ENCODE assay signal across 19 mouse cellular contexts in the genomic region with DNA sequence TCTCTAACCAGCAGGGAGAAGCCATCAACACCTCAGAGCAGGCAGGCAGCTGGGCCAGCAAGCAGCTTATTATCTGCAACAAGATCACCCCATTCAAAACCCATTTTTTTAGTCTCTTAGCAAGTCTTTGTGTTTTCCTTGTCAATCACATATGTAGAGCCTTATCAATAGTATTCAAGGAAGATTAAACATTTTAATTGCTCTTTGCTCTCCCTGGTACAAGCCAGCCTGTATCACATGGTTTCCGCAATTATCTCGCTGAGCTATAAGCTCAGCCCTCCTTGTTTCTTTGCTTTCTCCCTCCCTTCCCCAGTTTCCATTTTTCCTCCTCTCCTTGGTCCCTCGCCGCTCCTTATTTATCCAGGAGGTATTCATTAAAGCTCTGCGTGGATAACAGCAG.
DNase-seq lines count a peak whose midpoint lies in the region; ATAC-seq lines count a peak whose summit lies in the region.
"Had no signal": no experiment of that assay in that cellular context is flagged by ENCODE, and none has a peak within 500 bp of the region (broad histone marks: within the 10 kb centered on the region; RNA-seq: fewer than 3 reads in every experiment).

No protein-coding gene starts in this region.

- no peak overlapping the region for H3K27ac ChIP-seq in embryonic facial prominence, embryonic 14.5 days (replicated peaks; ENCODE audit: low read depth, low read length)
- no peak overlapping the region for H3K27ac ChIP-seq in embryonic facial prominence, embryonic 10.5 days (replicated peaks)
- H3K27ac ChIP-seq in midbrain, embryonic 12.5 days (replicated peaks) = peak overlapping the region; percentile 56
- no peak overlapping the region for H3K27ac ChIP-seq in midbrain, embryonic 10.5 days (replicated peaks)
- peak overlapping the region; percentile 78 for H3K27ac ChIP-seq in forebrain, embryonic 13.5 days
- H3K27ac ChIP-seq in neural tube, embryonic 14.5 days (ENCODE audit: low read depth, low read length) = peak overlapping the region; percentile 52; the same call in 1 of the 2 replicates
- H3K27ac ChIP-seq: kidney, postnatal 0 days had no signal

- no peaks in the 10 kb centered on the region for H3K9me3 ChIP-seq in embryonic facial prominence, embryonic 14.5 days (ENCODE audit: control insufficient read depth, low read length)
- no peaks in the 10 kb centered on the region for H3K9me3 ChIP-seq in embryonic facial prominence, embryonic 10.5 days
- H3K9me3 ChIP-seq in midbrain, embryonic 12.5 days = no peaks in the 10 kb centered on the region
- H3K9me3 ChIP-seq in midbrain, embryonic 10.5 days (replicated peaks) = no peaks in the 10 kb centered on the region
- no peaks in the 10 kb centered on the region for H3K9me3 ChIP-seq in forebrain, embryonic 13.5 days (replicated peaks)
- no peaks in the 10 kb centered on the region for H3K9me3 ChIP-seq in neural tube, embryonic 14.5 days (ENCODE audit: control insufficient read depth, low read length)

- no peaks in the 10 kb centered on the region for H3K27me3 ChIP-seq in embryonic facial prominence, embryonic 14.5 days (replicated peaks; ENCODE audit: control insufficient read depth, insufficient read depth, low read length)
- H3K27me3 ChIP-seq in embryonic facial prominence, embryonic 10.5 days (replicated peaks; ENCODE audit: low read depth, poor library complexity, severe bottlenecking) = no peaks in the 10 kb centered on the region
- H3K27me3 ChIP-seq in midbrain, embryonic 12.5 days = no peaks in the 10 kb centered on the region
- no peaks in the 10 kb centered on the region for H3K27me3 ChIP-seq in midbrain, embryonic 10.5 days (ENCODE audit: low read depth, poor library complexity, severe bottlenecking)
- no peaks in the 10 kb centered on the region for H3K27me3 ChIP-seq in forebrain, embryonic 13.5 days
- no peaks in the 10 kb centered on the region for H3K27me3 ChIP-seq in neural tube, embryonic 14.5 days (ENCODE audit: control insufficient read depth, insufficient read depth, low read length)

- DNase-seq in embryonic facial prominence, embryonic 14.5 days (ENCODE audit: low spot score) = no peak
- DNase-seq in embryonic facial prominence, embryonic 10.5 days (ENCODE audit: low spot score) = no peak
- no peak for DNase-seq in midbrain, embryonic 10.5 days (ENCODE audit: low spot score)
- no peak for DNase-seq in embryo, embryonic 11 days
- DNase-seq in heart, postnatal 4 days = no peak
- DNase-seq: adrenal gland, adult 2 months; cerebellum, adult 8-10 months; gastrocnemius, postnatal 25 days; kidney, adult 18-20 months; left cerebral cortex, postnatal 4 days; liver; liver, postnatal 0 days; lung, postnatal 10 days; right cerebral cortex, postnatal 14 days had no signal

- peak; percentile 69 for ATAC-seq in embryonic facial prominence, embryonic 14.5 days (ENCODE audit: low read depth)
- peak; percentile 38; the same call in 1 of the 2 replicates for ATAC-seq in midbrain, embryonic 12.5 days (ENCODE audit: low FRiP score, low read depth)
- ATAC-seq in forebrain, embryonic 13.5 days = peak; percentile 61
- ATAC-seq in neural tube, embryonic 14.5 days (ENCODE audit: low read depth) = no peak; the same call in 1 of the 2 replicates
- ATAC-seq: liver, postnatal 0 days had no signal

- H3K4me2 ChIP-seq in embryonic facial prominence, embryonic 14.5 days (ENCODE audit: low read depth, low read length) = no peak overlapping the region
- no peak overlapping the region for H3K4me2 ChIP-seq in midbrain, embryonic 12.5 days (replicated peaks)
- H3K4me2 ChIP-seq in forebrain, embryonic 13.5 days = no peak overlapping the region
- H3K4me2 ChIP-seq in neural tube, embryonic 14.5 days (ENCODE audit: low read depth, low read length) = no peak overlapping the region

- no peaks in the 10 kb centered on the region for H3K36me3 ChIP-seq in embryonic facial prominence, embryonic 14.5 days (ENCODE audit: control insufficient read depth, insufficient read depth, low read length)
- H3K36me3 ChIP-seq in embryonic facial prominence, embryonic 10.5 days (replicated peaks) = no peaks in the 10 kb centered on the region
- H3K36me3 ChIP-seq in midbrain, embryonic 12.5 days = no peaks in the 10 kb centered on the region
- H3K36me3 ChIP-seq in midbrain, embryonic 10.5 days = no peaks in the 10 kb centered on the region
- no peaks in the 10 kb centered on the region for H3K36me3 ChIP-seq in forebrain, embryonic 13.5 days (ENCODE audit: poor library complexity, severe bottlenecking)
- no peaks in the 10 kb centered on the region for H3K36me3 ChIP-seq in neural tube, embryonic 14.5 days (ENCODE audit: control insufficient read depth, insufficient read depth, low read length)

- H3K4me3 ChIP-seq in embryonic facial prominence, embryonic 14.5 days (ENCODE audit: low read depth, low read length) = no peak overlapping the region
- H3K4me3 ChIP-seq in embryonic facial prominence, embryonic 10.5 days = no peak overlapping the region
- H3K4me3 ChIP-seq in midbrain, embryonic 12.5 days = no peak overlapping the region
- H3K4me3 ChIP-seq in midbrain, embryonic 10.5 days = no peak overlapping the region
- no peak overlapping the region for H3K4me3 ChIP-seq in forebrain, embryonic 13.5 days
- H3K4me3 ChIP-seq in neural tube, embryonic 14.5 days (ENCODE audit: low read depth, low read length) = no peak overlapping the region
- H3K4me3 ChIP-seq: erythroblast, embryonic 14.5 days had no signal

- H3K4me1 ChIP-seq in embryonic facial prominence, embryonic 14.5 days (ENCODE audit: control insufficient read depth, insufficient read depth, low read length) = peaks cover 3% of the 10 kb centered on the region; the same call in 1 of the 2 replicates
- H3K4me1 ChIP-seq in embryonic facial prominence, embryonic 10.5 days = peaks cover 18% of the 10 kb centered on the region
- H3K4me1 ChIP-seq in midbrain, embryonic 12.5 days = peaks cover 26% of the 10 kb centered on the region
- peaks cover 18% of the 10 kb centered on the region for H3K4me1 ChIP-seq in midbrain, embryonic 10.5 days
- H3K4me1 ChIP-seq in forebrain, embryonic 13.5 days = peaks cover 27% of the 10 kb centered on the region
- H3K4me1 ChIP-seq in neural tube, embryonic 14.5 days (ENCODE audit: control insufficient read depth, insufficient read depth, low read length) = peaks cover 6% of the 10 kb centered on the region; the same call in 1 of the 2 replicates

- WGBS in embryonic facial prominence, embryonic 14.5 days = 42% methylated on average over 5 of the region's 5 CpGs
- 51% methylated on average over 5 of the region's 5 CpGs for WGBS in embryonic facial prominence, embryonic 10.5 days
- 56% methylated on average over 5 of the region's 5 CpGs for WGBS in midbrain, embryonic 12.5 days
- 68% methylated on average over 5 of the region's 5 CpGs for WGBS in midbrain, embryonic 10.5 days
- WGBS in forebrain, embryonic 13.5 days = 33% methylated on average over 5 of the region's 5 CpGs
- 55% methylated on average over 5 of the region's 5 CpGs for WGBS in neural tube, embryonic 14.5 days

- no peak overlapping the region for H3K9ac ChIP-seq in embryonic facial prominence, embryonic 14.5 days (ENCODE audit: low read depth, low read length)
- H3K9ac ChIP-seq in midbrain, embryonic 12.5 days (replicated peaks) = no peak overlapping the region
- H3K9ac ChIP-seq in forebrain, embryonic 13.5 days = no peak overlapping the region
- H3K9ac ChIP-seq in neural tube, embryonic 14.5 days (replicated peaks; ENCODE audit: low read depth, low read length) = no peak overlapping the region
- H3K9ac ChIP-seq: liver, postnatal 0 days had no signal

Comparison
In these comparisons a context has a peak if more than half of its experiments do, and no peak if none do; other contexts are left out.
1. H3K27ac ChIP-seq: peak in midbrain, embryonic 12.5 days (single experiment), forebrain, embryonic 13.5 days (single experiment) and neural tube, embryonic 14.5 days (single experiment); none in embryonic facial prominence, embryonic 14.5 days (single experiment), embryonic facial prominence, embryonic 10.5 days (single experiment) and midbrain, embryonic 10.5 days (single experiment).